Mouse (Mus musculus): ENCODE measurements at regions not wholly inside any gene's neighbourhood (a gene's known extent, or its start where the extent isn't known, plus 50 kb on each side); places are given as distances from the start of the nearest gene placed in this dataset.

DNA sequence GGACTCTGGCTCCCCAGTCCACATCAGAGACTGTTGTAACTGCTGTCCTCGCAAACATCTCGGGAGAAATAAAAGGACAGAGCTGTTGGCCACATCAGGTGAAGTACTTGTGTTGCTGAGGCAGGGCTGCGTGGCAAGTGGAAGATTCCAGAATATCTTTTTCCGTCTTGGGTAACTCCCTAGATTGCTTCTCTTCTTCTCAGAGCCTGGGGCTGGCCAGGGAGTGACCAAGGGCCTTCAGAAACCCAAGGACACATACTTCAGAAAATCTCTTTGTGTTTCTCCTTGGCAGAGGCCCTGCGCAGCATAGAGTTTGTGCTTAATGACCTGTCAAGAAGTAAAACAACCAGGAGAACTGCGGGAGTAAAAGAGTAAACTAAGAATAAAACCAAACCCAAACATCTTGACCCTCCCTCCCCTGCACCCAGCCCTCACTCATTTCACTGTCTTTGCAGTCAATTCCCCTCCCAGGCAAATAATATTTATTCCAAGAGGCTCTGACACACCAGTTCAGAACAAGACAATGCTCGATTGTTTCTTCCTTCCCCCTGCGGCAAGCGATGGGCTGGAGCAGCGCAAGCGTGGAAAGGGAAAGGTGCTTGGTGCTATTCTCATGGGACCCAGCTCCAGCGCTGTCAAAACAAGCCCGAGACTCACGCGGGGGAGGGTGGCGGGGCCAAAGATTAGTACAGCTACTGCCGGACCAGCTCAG lies 223.6 kb upstream of the Tmem45b start:
- peak overlapping the region; percentile 41 for H3K4me2 ChIP-seq (replicated peaks)
- no peaks in the 10 kb centered on the region for H3K9me3 ChIP-seq (ENCODE audit: control insufficient read depth, low read length)
- no peak overlapping the region for H3K27ac ChIP-seq
- H3K4me1 ChIP-seq (replicated peaks; ENCODE audit: control insufficient read depth, insufficient read depth, low read length): peaks cover 10% of the 10 kb centered on the region; the same call in 1 of the 2 replicates
- no peaks in the 10 kb centered on the region for H3K36me3 ChIP-seq (replicated peaks; ENCODE audit: control insufficient read depth, insufficient read depth)
- 0 out of 2 replicates have a peak overlapping the region, but pooled peaks have one; percentile 3 for H3K4me3 ChIP-seq (replicated peaks; ENCODE audit: low read length)
- H3K9ac ChIP-seq: no peak overlapping the region
- ATAC-seq (ENCODE audit: low FRiP score) (0 out of 2 replicates have a peak, but pooled peaks have one; percentile 18), DNase-seq (ENCODE audit: low spot score) (no peak)
- H3K27me3 ChIP-seq (ENCODE audit: control insufficient read depth, insufficient read depth, low read length): 0 out of 2 replicates have a peak, but pooled peaks cover 6% of the 10 kb centered on the region
- WGBS: 22% methylated on average over 17 of the region's 17 CpGs

DNA sequence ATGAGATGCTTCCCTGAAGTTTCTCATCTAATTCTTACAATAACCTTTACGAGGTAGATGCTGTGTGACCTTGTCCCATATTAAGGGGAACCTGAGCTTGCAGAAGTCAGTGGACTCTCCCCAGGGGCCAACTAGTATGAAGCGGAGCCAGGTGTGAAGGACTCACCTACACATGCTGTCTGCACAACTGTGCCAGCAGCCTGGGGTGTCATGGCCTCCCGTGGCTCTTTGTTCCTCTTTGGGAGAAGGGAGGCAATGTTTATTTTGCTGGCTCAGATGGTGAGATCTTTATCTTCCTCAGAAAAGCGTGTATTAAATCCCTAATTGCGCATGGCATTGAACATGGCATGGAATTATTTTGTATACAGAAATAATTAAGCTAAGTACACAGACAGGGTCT lies 222.2 kb upstream of the Tmem45b start:
- 0 out of 2 replicates have a peak, but pooled peaks cover 6% of the 10 kb centered on the region for H3K27me3 ChIP-seq (ENCODE audit: control insufficient read depth, insufficient read depth, low read length)
- H3K4me1 ChIP-seq (replicated peaks; ENCODE audit: control insufficient read depth, insufficient read depth, low read length): peaks cover 10% of the 10 kb centered on the region; the same call in 1 of the 2 replicates
- WGBS: 83% methylated on average over 5 of the region's 5 CpGs
- H3K27ac ChIP-seq: no peak overlapping the region
- ATAC-seq (ENCODE audit: low FRiP score): no peak
- H3K9me3 ChIP-seq (ENCODE audit: control insufficient read depth, low read length): no peaks in the 10 kb centered on the region
- H3K36me3 ChIP-seq (replicated peaks; ENCODE audit: control insufficient read depth, insufficient read depth): no peaks in the 10 kb centered on the region
- no peak for DNase-seq (ENCODE audit: low spot score)
- H3K9ac ChIP-seq: no peak overlapping the region
- no peak overlapping the region for H3K4me3 ChIP-seq (replicated peaks; ENCODE audit: low read length)
- no peak overlapping the region for H3K4me2 ChIP-seq (replicated peaks)

DNA sequence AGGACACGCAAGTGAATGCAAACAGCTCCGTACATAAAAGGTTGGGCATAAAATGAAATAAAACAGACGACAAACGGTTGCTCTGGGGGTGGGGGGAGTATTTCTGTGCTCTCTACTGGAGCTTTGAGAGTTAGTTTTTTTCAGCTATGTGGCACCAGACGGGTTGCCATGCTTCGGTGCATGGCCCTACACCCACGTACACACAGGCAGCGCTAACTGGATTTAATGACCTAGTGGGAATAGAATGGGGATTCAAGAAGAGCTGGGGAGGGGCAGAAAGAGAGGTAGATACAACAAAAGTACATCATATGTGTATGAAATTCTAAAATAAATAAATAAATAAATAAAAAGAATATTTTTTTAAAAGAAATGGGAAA lies 220.5 kb upstream of the Tmem45b start:
- no peaks in the 10 kb centered on the region for H3K9me3 ChIP-seq (ENCODE audit: control insufficient read depth, low read length)
- no peak for ATAC-seq (ENCODE audit: low FRiP score)
- 57% methylated on average over 8 of the region's 8 CpGs for WGBS
- no peak overlapping the region for H3K4me3 ChIP-seq (replicated peaks; ENCODE audit: low read length)
- H3K4me2 ChIP-seq (replicated peaks): no peak overlapping the region; the same call in 1 of the 2 replicates
- peaks cover 10% of the 10 kb centered on the region; the same call in 1 of the 2 replicates for H3K4me1 ChIP-seq (replicated peaks; ENCODE audit: control insufficient read depth, insufficient read depth, low read length)
- 0 out of 2 replicates have a peak, but pooled peaks cover 6% of the 10 kb centered on the region for H3K27me3 ChIP-seq (ENCODE audit: control insufficient read depth, insufficient read depth, low read length)
- H3K36me3 ChIP-seq (replicated peaks; ENCODE audit: control insufficient read depth, insufficient read depth): no peaks in the 10 kb centered on the region
- H3K9ac ChIP-seq: no peak overlapping the region
- DNase-seq (ENCODE audit: low spot score): no peak
- no peak overlapping the region for H3K27ac ChIP-seq

DNA sequence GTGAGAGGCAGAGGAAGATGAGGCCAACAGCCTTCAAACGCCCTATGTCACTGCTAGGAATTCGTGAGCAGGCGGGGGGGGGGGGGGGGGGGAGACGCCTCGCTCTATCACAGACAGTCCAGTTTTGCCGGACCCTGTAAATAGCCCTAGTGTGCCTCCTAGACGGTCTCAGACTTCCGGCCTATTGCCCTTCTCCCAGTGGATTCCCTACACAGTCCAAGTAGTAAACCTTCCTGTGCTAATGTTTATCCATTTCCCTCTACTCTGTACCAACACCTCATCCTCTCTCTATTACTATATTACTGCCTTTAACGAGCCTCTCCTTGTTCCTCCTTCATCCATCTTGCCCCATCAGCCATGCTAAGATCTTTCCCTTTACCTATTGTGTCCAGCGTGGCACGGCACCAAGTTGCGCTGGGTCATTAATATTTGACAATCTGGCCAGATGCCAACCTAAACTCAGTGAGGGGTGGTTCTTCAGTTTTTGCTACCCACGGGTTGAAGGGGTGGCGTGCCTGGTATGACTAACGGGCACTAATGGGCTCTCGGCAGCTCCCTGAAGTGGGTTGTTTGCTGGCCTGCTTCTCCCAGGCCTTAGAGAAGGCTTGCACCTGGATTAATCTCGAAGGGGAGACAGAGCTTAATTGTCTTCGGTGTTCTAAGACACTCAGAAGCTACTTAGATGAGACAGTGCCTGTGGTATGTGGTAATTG lies 220.0 kb upstream of the Tmem45b start:
- Histone ChIP-seq H3K4me3 (replicated peaks; ENCODE audit: low read length) (no peak overlapping the region), H3K27me3 (ENCODE audit: control insufficient read depth, insufficient read depth, low read length) (0 out of 2 replicates have a peak, but pooled peaks cover 6% of the 10 kb centered on the region), H3K4me1 (replicated peaks; ENCODE audit: control insufficient read depth, insufficient read depth, low read length) (peaks cover 10% of the 10 kb centered on the region; the same call in 1 of the 2 replicates), H3K4me2 (replicated peaks) (no peak overlapping the region; the same call in 1 of the 2 replicates), H3K9ac (no peak overlapping the region), H3K9me3 (ENCODE audit: control insufficient read depth, low read length) (no peaks in the 10 kb centered on the region), H3K27ac (no peak overlapping the region), H3K36me3 (replicated peaks; ENCODE audit: control insufficient read depth, insufficient read depth) (no peaks in the 10 kb centered on the region)
- DNase-seq (ENCODE audit: low spot score): no peak
- 42% methylated on average over 15 of the region's 18 CpGs for WGBS
- ATAC-seq (ENCODE audit: low FRiP score): peak; percentile 13; the same call in 1 of the 2 replicates

DNA sequence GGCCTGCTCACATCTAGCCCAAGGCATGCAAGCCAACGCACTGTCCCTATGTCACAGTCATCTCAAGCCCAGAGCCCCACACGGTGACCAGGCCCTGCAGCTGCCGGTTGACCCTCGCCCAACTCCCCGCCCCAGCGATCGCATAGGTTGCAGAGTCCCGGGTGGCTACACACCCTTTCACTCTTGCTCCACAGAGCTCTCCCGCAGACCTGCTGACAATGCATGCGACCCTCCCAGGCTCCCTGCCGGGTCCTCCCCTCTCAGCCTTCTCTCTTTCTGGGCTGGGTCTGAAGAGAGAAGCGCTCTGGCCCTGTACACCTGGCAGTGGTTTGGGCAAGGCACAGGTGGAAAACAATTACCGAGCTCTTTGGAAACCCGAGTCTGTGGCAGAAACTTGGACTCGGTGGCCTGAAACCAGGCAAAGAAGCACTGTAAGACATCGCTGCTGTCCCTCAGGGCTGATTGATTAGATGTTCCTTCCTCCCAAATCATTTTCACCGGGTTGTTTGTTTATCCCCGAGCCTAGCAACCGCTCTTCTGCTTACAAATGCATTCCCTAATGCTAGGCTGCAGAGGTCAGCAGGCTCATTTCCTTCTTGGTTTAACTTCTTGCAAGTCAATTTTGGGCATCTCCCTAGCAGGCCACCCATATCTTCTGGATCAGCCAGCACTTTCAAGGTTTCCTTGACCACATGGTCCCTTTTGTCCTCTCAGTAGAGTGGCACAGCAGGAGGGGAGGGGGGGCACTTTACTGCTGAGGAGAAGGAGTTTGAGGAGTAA lies 219.2 kb upstream of the Tmem45b start:
- Histone ChIP-seq H3K4me1 (replicated peaks; ENCODE audit: control insufficient read depth, insufficient read depth, low read length) (peaks cover 10% of the 10 kb centered on the region; the same call in 1 of the 2 replicates), H3K4me2 (replicated peaks) (0 out of 2 replicates have a peak overlapping the region, but pooled peaks have one; percentile 4), H3K9me3 (ENCODE audit: control insufficient read depth, low read length) (no peaks in the 10 kb centered on the region), H3K4me3 (replicated peaks; ENCODE audit: low read length) (no peak overlapping the region), H3K36me3 (replicated peaks; ENCODE audit: control insufficient read depth, insufficient read depth) (no peaks in the 10 kb centered on the region), H3K9ac (no peak overlapping the region), H3K27me3 (ENCODE audit: control insufficient read depth, insufficient read depth, low read length) (0 out of 2 replicates have a peak, but pooled peaks cover 6% of the 10 kb centered on the region), H3K27ac (no peak overlapping the region)
- 5% methylated on average over 19 of the region's 19 CpGs for WGBS
- no peak for DNase-seq (ENCODE audit: low spot score)
- no peak for ATAC-seq (ENCODE audit: low FRiP score)

DNA sequence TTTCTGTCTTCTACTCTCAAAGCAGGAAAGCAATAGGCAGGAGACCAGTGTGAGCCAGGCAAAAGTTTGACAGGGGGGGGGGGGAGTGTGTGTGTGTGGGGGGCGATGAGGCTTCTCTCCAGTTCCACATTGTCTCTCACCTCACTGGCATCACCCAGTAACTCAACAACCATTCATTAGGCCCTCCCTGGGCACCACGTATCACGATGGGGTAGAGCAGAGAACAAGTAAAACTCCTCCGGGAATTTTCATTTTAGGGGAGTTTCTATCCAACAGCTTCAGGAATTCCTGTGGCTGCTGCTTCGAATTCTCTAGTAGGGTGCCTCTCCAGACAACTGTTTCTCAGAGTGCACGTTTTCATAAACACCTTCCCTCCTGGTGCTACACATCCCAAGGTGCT lies 218.6 kb upstream of the Tmem45b start:
- ATAC-seq (ENCODE audit: low FRiP score): no peak
- no peaks in the 10 kb centered on the region for H3K9me3 ChIP-seq (ENCODE audit: control insufficient read depth, low read length)
- no peak overlapping the region for H3K4me3 ChIP-seq (replicated peaks; ENCODE audit: low read length)
- 31% methylated on average over 6 of the region's 6 CpGs for WGBS
- peaks cover 5% of the 10 kb centered on the region; the same call in 1 of the 2 replicates for H3K4me1 ChIP-seq (replicated peaks; ENCODE audit: control insufficient read depth, insufficient read depth, low read length)
- no peaks in the 10 kb centered on the region for H3K36me3 ChIP-seq (replicated peaks; ENCODE audit: control insufficient read depth, insufficient read depth)
- H3K4me2 ChIP-seq (replicated peaks): no peak overlapping the region
- no peak overlapping the region for H3K27ac ChIP-seq
- no peak for DNase-seq (ENCODE audit: low spot score)
- H3K27me3 ChIP-seq (ENCODE audit: control insufficient read depth, insufficient read depth, low read length): 0 out of 2 replicates have a peak, but pooled peaks cover 6% of the 10 kb centered on the region
- no peak overlapping the region for H3K9ac ChIP-seq

DNA sequence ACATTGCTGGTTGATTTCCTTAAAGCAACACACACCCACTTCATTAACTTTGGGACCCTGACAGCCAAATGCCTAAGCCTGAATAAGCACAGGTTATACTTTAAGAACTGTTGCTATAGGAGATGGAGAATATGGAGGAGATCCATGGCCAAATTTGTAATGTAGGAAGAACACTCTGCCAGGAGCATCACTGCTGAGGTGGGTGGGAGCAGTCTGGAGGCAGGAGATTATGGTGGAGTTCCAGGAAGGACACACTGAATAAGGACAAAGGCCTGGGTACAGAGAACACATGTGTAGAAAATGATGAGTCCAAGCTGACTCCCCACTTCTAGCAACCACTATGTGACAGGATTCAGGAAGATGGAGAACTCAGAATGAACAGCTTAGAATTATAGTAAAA lies 212.9 kb upstream of the Tmem45b start:
- no peaks in the 10 kb centered on the region for H3K9me3 ChIP-seq (ENCODE audit: control insufficient read depth, low read length)
- H3K9ac ChIP-seq: no peak overlapping the region
- no peaks in the 10 kb centered on the region for H3K36me3 ChIP-seq (replicated peaks; ENCODE audit: control insufficient read depth, insufficient read depth)
- no peaks in the 10 kb centered on the region for H3K27me3 ChIP-seq (ENCODE audit: control insufficient read depth, insufficient read depth, low read length)
- ATAC-seq (ENCODE audit: low FRiP score) (no peak), DNase-seq (ENCODE audit: low spot score) (no peak)
- H3K4me1 ChIP-seq (replicated peaks; ENCODE audit: control insufficient read depth, insufficient read depth, low read length): no peaks in the 10 kb centered on the region
- H3K4me2 ChIP-seq (replicated peaks): no peak overlapping the region
- no peak overlapping the region for H3K27ac ChIP-seq
- H3K4me3 ChIP-seq (replicated peaks; ENCODE audit: low read length): no peak overlapping the region

DNA sequence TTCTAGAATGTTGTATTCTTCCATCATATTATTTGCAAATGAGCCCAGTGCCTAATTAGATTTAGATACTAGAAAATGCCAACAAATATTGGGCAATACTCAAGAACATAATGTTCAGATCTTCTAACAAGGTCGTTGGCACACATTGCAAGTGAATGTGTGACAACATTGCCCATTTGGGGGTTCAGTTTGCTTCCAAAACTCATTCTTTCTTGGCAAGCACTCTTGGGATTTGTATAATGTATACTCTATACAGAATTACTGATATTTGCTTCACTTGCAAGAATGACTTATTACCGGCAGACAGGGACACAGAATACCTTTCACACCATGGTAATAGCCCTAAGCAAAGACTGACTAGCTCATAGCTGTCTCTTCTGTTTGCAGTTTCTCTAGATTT lies 194.8 kb upstream of the Tmem45b start:
- WGBS: 78% methylated on average over 2 of the region's 2 CpGs
- Histone ChIP-seq H3K9me3 (ENCODE audit: control insufficient read depth, low read length) (no peaks in the 10 kb centered on the region), H3K27ac (no peak overlapping the region), H3K9ac (no peak overlapping the region), H3K4me3 (replicated peaks; ENCODE audit: low read length) (no peak overlapping the region), H3K4me2 (replicated peaks) (no peak overlapping the region), H3K4me1 (replicated peaks; ENCODE audit: control insufficient read depth, insufficient read depth, low read length) (no peaks in the 10 kb centered on the region), H3K36me3 (replicated peaks; ENCODE audit: control insufficient read depth, insufficient read depth) (no peaks in the 10 kb centered on the region), H3K27me3 (ENCODE audit: control insufficient read depth, insufficient read depth, low read length) (no peaks in the 10 kb centered on the region)
- no peak for ATAC-seq (ENCODE audit: low FRiP score)
- DNase-seq (ENCODE audit: low spot score): no peak

DNA sequence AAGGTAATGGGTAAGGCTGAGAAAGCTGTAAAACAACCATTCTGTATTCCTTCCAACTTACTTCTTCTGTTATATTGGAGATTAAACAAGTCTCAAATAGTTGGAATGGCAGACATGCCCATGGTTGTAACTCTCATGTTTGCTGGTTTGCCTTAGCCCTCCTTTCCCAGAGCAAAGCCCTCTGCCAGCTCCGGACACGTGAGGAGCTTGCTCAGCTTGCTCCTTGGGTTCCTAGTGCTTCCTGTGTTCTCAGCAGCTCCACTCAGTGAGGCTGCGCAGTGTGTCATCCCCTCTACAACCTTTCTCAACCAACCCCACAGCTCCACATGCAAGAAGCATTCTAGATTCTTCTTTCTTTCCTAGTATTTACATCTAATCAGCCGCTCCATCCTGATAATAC lies 193.3 kb upstream of the Tmem45b start:
- ATAC-seq (ENCODE audit: low FRiP score) (no peak), DNase-seq (ENCODE audit: low spot score) (no peak)
- WGBS: 91% methylated on average over 4 of the region's 4 CpGs
- Histone ChIP-seq H3K9ac (no peak overlapping the region), H3K4me2 (replicated peaks) (no peak overlapping the region), H3K27me3 (ENCODE audit: control insufficient read depth, insufficient read depth, low read length) (no peaks in the 10 kb centered on the region), H3K4me3 (replicated peaks; ENCODE audit: low read length) (no peak overlapping the region), H3K36me3 (replicated peaks; ENCODE audit: control insufficient read depth, insufficient read depth) (no peaks in the 10 kb centered on the region), H3K27ac (no peak overlapping the region), H3K9me3 (ENCODE audit: control insufficient read depth, low read length) (no peaks in the 10 kb centered on the region), H3K4me1 (replicated peaks; ENCODE audit: control insufficient read depth, insufficient read depth, low read length) (no peaks in the 10 kb centered on the region)
